Mouse (Mus musculus) heart, adult 11 months (tissue): ENCODE results near the gene Gm614.

Source experiments
- DNase-seq: peaks from one replicate; pipeline ENCODE4 v3.0.0; 2022

The Gm614 gene

GRCm38 (mm10) chrX:101263892-101264291, at the start of gene Gm614:
Gm614 (minus strand) TSS chrX:101263992.
- no peak for DNase-seq

DNA sequence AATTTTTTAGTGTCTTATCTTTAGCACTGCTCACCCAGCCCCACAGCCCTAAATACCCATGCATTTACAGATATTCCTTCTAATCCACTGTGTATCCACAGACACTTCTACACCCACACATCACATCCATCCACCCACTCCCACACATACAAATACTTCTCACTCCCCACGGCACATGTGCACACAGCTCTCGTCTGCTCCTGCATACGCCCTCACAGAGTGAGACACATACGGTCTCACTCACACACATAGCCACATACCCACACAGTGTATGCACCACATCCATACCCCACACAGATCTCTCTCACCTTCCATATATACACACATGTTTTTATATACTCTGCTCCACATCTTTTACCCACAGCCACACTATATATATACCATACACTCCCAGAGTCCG, 45.5 kb upstream of the Gm614 start:
- no peak for DNase-seq

GRCm38 (mm10) chrX:101304646-101305045, 40.9 kb upstream of the Gm614 start:
- DNase-seq: no peak

- no peak for DNase-seq
Observed at GRCm38 (mm10) chrX:101301654-101302053, 37.9 kb upstream of the Gm614 start.

GRCm38 (mm10) chrX:101300427-101301030, 36.7 kb upstream of the Gm614 start:
- no peak for DNase-seq

- DNase-seq: no peak
Observed at GRCm38 (mm10) chrX:101299473-101300426, 36.0 kb upstream of the Gm614 start.

DNA sequence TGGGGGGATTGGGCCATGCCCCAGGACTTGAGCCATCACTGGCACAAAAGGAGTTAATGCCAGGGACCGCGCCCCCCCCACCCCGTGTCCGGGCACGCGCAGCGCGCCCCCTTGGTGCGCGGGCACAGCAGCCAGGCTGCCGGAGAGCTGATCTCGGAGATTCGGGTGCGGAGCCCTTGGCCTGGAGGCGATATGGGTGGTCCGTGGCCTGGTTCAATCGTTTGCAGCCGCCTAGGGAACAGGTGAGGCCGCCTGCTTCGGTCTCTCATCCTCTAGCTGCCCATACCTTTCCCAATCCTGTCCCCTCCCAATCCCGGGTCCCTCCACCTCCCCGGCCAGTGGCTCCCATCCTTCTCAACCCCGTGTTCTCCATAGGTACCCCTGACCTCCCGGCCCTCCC, 35.3 kb upstream of the Gm614 start, which contains the start of gene Nlgn3:
Gene Nlgn3 (plus strand): TSS at position 114 of the 400 bp plus-strand sequence.
- DNase-seq: no peak

DNA sequence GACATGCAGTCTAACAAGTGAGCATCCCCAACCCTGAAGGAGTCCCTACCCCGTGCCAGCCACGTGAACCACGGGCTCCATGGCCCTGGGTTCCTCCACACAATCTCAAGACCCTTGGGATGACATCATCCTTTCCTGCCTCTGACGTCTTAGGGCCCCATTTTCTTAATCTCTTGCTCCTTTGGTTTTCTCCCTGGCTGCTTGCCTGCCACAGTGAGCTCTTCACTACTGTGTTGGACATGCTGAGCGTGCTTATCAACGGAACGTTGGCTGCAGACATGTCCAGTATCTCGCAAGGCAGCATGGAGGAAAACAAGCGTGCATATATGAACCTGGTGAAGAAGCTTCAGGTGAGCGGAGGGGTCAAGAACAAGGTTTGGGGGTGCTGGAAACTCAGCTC, 26.3 kb upstream of the Gm614 start:
- peak; percentile 70 for DNase-seq

DNA sequence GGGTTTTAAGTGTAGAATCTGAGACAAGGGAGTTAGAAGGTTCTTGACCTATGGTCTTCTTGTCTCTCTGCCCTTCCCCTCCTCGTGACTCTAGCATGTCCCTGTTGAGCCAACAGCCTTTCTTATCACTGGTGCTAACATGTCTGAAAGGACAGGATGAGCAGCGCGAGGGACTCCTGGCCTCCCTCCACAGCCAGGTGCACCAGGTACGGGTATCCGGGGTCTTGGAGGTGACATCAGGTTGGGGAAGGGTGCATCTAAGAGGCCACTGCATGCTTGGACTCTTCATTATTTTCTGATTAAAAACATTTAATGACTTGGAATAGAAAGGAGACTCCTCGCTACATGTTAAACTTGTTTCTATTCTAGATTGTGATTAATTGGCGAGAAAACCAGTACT, 25.2 kb upstream of the Gm614 start:
- DNase-seq: peak; percentile 64

DNA sequence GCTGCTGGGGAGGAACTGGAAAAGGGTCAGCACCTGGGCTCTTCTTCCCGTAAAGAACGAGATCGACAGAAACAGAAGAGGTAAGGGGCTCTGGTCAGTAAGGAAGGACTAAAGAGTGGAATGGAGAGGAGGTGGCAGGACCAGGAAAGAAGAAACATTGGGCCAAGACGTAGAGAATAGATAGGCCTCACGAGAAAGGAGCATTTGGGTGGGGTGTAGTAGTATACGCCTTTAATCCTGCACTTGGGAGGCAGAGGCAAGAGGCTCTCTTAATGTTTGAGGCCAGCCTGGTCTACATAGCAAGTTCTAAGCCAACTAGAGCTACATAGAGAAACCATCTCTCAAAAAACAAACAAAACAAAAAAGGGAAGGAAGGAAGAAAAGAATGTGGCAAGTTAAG, 24.6 kb upstream of the Gm614 start:
- no peak for DNase-seq

GRCm38 (mm10) chrX:101287543-101287942, 23.8 kb upstream of the Gm614 start:
- DNase-seq: peak; percentile 18

GRCm38 (mm10) chrX:101285953-101286670, 22.3 kb upstream of the Gm614 start:
- DNase-seq: peak; percentile 82

DNA sequence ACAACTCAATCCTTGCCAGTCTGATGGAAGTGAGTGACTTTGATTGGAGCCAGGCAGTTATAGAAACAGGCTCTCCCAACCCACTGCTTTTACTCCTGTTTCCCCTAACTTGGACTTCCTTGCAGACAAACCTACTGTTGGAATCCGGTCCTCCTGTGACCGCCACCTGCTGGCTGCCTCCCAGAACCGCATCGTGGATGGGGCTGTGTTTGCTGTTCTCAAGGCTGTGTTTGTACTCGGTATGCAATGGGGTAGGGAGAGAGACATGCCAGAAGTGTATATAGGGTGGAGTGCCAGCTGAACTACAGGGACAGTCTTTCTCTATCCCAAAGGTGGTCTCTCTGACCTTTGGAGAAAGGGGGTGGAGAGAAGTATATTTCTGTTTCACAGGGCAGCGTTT, 21.7 kb upstream of the Gm614 start:
- peak; percentile 82 for DNase-seq

DNA sequence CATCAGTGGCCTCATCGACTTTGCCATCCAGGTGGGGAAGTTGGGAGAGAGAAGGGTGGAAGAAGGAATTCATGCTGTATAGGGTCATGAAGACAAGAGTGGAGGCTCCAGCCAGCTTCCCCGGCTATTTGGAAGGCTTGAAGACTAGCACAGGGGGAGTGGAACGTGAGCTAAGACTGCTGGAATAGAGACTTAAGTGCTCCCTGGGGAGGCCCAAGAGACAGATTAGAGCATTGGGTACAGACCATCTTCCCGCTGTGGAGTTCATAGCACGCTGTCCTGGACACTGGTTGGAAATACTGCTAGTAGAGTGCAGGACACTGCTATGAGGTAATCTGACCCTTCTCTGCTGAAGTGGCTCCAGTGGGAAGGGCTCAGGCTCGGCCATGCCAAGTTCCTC, 19.0 kb upstream of the Gm614 start:
- DNase-seq: peak; percentile 75

DNA sequence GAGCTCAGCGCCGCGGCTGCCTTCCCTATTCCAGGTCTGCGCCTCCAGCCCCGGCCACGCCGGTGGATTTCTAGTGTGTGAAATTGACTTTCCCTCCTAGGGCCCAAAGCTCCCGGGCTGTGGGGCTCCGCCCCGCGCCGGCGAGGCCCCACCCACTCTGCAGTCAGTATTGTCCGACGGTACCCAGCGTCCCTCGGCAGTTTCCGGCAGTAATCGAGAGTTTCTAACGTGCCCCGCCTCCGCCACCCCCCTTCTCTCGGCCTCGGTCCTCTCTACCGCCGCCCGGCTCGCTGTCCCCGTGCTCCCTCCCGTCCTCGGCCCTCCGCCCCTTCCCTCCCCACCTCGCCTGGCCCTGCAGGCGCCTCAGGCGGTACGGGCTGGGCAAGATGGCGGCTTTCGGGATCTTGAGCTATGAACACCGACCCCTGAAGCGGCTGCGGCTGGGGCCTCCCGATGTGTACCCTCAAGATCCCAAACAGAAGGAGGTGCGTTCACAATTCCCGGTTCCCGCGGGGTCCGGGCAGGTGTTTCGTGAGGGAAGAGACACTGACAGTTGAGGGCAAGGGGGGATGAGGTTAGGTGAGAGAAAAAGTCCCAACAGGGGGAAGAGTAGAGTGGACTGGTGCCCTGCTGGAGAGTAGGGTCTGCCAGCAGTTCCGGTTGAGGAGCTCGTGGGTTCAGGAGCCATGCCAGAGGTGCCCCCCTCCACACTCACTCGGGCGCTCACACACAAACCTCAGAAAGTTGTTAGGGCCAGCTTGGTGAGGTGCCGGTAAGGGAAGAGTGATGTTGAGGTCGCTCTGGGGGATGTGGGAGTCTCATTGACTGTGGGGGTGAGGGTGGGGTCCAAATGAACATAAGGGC, 10.3 kb upstream of the Gm614 start, which contains the start of gene Med12:
Gene Med12 (plus strand): TSS at position 156 of the 864 bp plus-strand sequence.
- peak; percentile 99 for DNase-seq

DNA sequence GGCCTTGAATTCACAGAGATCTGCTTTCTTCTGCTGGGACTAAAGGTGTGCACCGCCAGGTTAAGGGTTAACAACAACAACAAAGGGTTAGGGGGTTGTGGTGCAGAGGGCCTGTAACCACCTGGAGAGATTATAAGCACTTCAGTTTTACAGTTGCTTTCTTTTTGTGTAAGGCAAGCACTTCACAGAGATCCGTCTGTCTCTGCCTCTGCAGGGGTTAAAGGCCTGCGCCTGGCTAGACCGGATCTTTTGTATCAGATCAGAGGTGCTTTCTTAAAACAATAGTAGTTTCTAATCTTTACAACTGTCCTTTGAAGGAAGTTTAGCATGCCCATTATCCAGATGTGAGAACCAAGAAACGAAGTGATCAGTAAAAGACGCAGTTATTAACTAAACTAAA, 9.6 kb upstream of the Gm614 start:
- DNase-seq: no peak

DNA sequence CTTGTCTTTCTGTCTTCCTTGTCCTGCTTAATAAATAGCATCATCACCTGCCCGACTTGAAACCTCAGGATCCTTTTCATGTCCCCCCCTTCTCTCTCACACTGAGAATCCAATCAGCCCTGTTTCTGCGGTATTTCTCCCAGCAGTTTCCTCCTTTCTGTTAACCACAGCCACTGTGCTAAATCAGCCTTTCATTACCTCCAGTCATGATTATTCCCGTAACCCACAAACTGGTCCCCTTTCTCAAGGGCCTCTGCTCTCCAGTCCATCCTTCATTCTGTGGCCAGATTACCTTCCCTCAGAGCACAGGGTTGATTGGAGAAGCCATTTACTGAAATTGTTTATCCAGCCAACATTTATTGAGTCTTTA, 4.9 kb upstream of the Gm614 start, which contains the start of gene Gm20489:
Gene Gm20489 (minus strand): TSS at position 269 of the 370 bp plus-strand sequence.
- peak; percentile 45 for DNase-seq

- peak; percentile 89 for DNase-seq
Observed at GRCm38 (mm10) chrX:101268025-101268754, 4.4 kb upstream of the Gm614 start, which contains the start of gene Il2rg. Il2rg (minus strand) TSS chrX:101268255.

DNA sequence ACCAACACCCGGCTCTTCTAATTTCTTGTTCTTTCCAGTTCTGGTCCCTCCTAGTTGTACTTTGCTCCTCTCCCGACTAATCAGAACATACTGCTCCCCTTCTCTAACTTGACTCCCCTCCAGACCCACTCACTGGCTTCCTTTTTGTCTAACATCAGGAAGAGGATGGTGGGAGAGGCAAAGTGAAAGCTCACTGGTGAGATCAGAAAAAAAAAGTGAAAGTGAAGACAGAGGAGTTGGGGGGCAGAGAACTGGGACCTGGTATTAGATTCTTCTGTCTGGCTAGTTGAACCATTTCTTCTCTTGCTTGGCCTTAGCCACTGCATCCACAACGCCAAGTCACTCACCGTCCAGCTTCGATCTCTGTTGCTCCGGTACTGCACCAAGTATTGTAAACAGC, 2.8 kb upstream of the Gm614 start:
- peak; percentile 54 for DNase-seq

GRCm38 (mm10) chrX:101260441-101261325, 3.1 kb downstream of the Gm614 start:
- DNase-seq: no peak
